Mouse (Mus musculus) brain, embryonic 14.5 days (tissue): ENCODE results near the gene Sorl1. TPM values are rescaled to one million over a fixed set of nuclear protein-coding genes. Genes with fewer than 3 reads are reported as not detected.

Experiments used
- DNase-seq: peaks from one replicate; pipeline ENCODE4 v3.0.0-alpha.2; 2011; ENCODE audit warnings: low read depth
- CTCF ChIP-seq: fragments of 200-500 bp; IDR thresholded peaks from 2 replicates; pipeline ENCODE4 v1.5.1; 2012; ENCODE audit warnings: inconsistent platforms, mild to moderate bottlenecking, moderate library complexity, borderline replicate concordance; ENCODE audit not compliant: insufficient read depth, insufficient read length; ENCODE audit errors: extremely low read depth
- POLR2A ChIP-seq: fragments of 200-500 bp; IDR thresholded peaks from 2 replicates; pipeline ENCODE4 v1.6.1; 2012; ENCODE audit warnings: mild to moderate bottlenecking, inconsistent platforms, borderline replicate concordance; ENCODE audit not compliant: poor library complexity, insufficient read depth, insufficient read length, severe bottlenecking; ENCODE audit errors: extremely low read depth
- polyA plus RNA-seq: library from polyadenylated mRNA; depleted of rRNA; stranded (reverse); fragments of >200 nt; gene quantifications from 2 replicates; pipeline ENCODE4 v1.2.3, GENCODE M21; 2012

The Sorl1 gene
- polyA plus RNA-seq, 1 experiment: 16.3 TPM

- no peak for DNase-seq
- TF ChIP-seq POLR2A: no peak
- no peak for TF ChIP-seq CTCF
Observed at GRCm38 (mm10) chr9:41993821-41994220, 130.3 kb downstream of the Sorl1 start.

DNA sequence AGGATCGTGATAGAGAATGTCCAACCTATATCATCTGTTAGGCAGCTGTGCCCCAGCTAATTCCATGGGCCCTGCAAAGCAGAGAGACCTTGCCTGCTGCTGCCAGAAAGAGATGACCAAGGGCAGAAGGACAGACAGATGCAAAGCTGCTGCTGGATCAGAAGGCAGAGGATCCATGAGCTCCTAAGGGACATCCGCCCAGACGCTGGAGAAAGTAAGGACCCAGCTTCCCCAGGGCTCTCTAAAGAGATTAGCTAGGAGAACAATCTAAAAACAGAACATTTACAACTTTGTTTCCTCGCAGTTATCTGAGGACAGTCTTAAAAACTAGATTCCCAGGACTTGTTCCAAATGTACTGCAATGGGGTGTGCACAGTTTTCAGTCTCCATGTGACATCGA lies 131.3 kb downstream of the Sorl1 start:
- TF ChIP-seq POLR2A (no peak), CTCF (no peak)
- no peak for DNase-seq

- no peak for TF ChIP-seq POLR2A
- TF ChIP-seq CTCF: no peak
- no peak for DNase-seq
Observed at GRCm38 (mm10) chr9:41985636-41986035, 138.5 kb downstream of the Sorl1 start.

DNA sequence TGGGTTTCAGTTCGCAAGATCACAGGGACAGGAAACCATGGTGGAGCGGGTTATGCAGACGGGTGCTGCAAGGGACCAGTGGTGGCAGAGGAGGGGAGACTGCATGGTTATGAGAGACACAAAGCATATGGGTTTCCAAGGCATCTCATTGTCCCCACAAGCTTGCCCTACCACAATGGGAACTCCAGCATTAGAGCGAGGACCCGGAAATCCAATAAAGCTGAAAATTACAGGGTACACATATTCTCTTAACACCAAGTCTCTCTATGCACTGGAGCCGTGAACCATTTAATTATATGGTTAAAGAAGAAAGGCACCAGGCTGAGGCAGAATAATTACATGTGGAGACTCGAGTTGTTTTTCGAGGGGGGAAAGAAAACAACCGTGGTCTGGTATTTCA lies 139.0 kb downstream of the Sorl1 start:
- DNase-seq: peak; percentile 44

DNA sequence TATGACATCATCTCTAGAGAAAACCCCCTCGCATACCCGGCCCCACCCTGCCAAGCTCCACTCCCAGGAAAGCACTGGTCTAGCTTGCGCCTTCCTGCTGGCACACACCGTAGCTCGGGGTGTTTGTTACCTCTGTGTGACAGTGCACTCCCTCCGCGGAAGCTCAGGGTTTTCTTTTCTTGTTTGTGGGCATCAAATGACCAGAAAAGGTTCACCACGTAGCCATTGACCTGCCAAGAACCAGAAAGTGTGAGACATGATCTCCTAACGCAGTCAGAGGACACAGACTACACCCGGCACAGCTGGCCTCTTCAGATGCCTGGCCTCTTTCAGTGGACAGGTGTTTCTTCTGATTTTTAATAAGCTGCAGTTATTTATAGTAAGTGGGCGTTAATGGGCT lies 139.8 kb downstream of the Sorl1 start:
- no peak for TF ChIP-seq POLR2A
- no peak for TF ChIP-seq CTCF
- no peak for DNase-seq

More for the DNA sequence above, 139.0 kb downstream of the Sorl1 start:
- TF ChIP-seq POLR2A: no peak
- no peak for TF ChIP-seq CTCF

DNA sequence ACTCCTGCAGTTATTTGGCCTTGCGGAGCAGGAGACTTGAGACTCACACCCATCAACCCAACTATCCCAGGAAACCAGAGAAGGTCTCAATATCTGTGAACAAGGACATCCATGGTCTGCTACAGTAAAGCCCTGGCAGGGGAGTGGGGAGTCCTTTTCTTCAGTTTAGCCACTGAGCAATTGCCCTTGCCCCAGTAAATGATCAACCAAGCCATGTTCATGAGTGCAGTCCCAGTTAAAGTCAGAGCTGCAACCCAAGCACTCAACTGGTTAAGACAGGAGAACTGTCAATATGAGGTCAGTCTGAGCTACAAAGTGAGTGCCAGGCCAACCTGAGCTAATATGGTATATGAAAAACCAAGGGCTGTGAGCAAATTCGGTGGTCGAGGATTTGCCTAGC lies 140.8 kb downstream of the Sorl1 start:
- DNase-seq: no peak
- TF ChIP-seq POLR2A (no peak), CTCF (no peak)

DNA sequence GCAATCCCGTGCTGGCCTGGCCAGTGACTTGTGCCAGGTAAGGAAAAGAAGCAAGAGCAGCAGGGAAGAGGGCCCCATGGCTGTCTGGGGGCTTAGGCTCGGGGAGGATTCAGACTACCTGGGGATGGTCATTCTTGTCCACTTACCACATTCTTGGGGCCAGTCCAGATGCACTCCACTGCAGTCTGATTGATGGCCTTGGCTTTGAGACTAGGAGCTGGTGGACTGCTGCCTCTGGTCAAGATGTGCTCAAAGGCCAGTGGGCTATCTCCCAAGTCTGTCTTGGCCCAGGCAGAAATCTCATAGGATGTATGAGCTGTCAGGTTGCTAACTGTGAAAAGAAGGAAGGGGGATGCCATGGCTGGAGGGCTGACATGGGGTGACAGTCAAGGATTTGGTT lies 141.3 kb downstream of the Sorl1 start:
- no peak for DNase-seq
- TF ChIP-seq CTCF (no peak), POLR2A (no peak)

DNA sequence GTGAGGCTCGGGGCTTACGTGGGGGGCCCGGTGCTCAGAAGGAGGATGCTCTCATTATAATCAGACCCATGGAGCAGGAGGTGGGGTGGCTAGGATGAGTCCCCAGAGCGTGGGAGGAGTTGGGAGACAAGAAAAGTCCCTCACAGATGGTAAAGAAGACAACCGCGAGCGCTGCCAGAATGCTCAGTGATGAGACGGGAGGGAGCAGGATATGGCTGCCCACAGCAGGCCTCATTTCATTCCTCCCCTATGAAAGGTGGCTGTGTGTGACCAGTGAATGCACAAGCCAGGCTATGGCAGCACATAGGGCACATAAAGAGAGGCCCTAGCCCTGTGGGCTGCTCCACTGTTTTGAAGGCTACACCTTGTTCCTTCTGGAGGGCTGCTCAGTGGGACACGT lies 142.1 kb downstream of the Sorl1 start:
- DNase-seq: no peak
- no peak for TF ChIP-seq POLR2A

GRCm38 (mm10) chr9:41981306-41981705 lies 142.8 kb downstream of the Sorl1 start:
- TF ChIP-seq CTCF (no peak), POLR2A (no peak)
- no peak for DNase-seq

DNA sequence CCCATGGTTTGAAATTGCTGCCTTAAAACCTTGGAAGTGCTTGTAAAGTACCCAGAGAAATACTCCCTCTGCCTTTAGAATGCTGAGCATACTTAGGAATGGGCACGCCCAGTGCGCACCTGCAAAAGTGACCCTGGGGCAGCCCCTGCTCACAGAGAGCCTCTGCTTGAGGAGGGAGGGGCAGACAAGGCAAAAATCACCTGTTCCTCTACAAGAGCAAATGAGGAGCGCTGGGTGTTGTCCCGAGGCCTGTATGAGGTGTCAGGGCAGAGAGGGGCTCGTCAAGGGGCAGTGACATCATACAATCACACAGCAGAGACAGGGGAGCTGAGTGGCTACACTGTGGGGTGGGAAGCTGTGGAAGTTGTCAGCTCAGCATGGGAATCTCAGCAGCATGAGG lies 143.3 kb downstream of the Sorl1 start:
- TF ChIP-seq CTCF (no peak), POLR2A (no peak)
- DNase-seq: no peak

DNA sequence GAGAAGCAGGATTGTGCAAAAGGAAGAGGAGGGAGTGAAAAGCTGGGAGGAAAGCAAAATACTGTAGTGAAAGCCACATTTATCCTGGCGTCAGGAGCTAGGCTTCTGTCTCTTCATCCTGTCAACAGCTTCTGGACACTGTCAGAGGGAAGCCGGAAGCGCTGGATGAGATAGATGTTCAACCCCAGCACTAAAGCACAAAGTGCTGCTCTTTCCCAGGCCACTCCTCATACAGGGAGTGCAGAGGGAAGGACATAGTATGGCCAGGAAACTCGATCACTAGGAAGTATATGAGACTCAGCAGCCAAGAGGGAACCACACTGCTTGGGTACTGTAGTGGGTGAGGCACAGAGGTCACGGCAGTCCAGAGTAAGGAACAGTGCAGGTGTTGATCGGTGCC lies 145.7 kb downstream of the Sorl1 start:
- no peak for DNase-seq
- TF ChIP-seq CTCF (no peak), POLR2A (no peak)

DNA sequence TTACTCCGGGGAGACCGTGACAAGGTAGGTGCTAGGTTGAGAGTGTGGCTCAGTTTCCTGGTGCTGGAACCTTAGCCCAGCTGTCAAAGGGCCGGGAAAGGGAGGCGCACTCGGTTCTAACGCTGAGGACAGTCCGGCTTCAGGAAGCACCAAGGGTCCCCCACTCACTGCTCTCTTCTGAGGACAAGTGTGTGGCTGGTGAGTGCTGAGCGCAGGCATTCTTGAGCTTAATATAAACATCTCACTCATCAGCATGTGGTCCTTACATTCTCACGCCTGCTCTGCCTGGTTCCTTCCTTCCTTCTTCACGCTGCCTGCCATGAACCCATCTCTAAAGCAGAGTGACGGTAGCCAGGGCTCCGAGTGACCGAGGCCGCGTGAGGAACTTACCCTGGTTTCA lies 148.1 kb downstream of the Sorl1 start:
- no peak for DNase-seq
- TF ChIP-seq CTCF: no peak

DNA sequence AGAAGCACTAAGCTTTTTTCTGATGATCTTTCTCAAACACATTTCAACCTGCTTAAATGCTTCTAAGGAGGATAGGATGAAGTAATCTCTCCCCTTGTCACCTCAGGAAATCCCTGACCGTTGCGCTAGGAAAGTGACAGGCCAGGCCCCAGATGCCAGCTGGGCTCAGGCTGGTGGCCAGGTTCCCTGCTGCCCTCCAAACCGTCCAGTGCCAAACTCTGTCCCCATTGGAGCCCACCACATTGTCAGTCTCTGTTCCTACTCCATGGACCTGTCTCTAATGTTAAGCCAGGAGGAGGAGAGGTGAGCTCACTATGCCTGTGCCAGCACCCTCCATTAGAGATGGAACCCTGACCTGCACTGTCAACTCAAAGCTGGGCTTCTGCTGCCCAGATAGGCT lies 149.4 kb downstream of the Sorl1 start:
- TF ChIP-seq CTCF: no peak
- no peak for TF ChIP-seq POLR2A
- no peak for DNase-seq

DNA sequence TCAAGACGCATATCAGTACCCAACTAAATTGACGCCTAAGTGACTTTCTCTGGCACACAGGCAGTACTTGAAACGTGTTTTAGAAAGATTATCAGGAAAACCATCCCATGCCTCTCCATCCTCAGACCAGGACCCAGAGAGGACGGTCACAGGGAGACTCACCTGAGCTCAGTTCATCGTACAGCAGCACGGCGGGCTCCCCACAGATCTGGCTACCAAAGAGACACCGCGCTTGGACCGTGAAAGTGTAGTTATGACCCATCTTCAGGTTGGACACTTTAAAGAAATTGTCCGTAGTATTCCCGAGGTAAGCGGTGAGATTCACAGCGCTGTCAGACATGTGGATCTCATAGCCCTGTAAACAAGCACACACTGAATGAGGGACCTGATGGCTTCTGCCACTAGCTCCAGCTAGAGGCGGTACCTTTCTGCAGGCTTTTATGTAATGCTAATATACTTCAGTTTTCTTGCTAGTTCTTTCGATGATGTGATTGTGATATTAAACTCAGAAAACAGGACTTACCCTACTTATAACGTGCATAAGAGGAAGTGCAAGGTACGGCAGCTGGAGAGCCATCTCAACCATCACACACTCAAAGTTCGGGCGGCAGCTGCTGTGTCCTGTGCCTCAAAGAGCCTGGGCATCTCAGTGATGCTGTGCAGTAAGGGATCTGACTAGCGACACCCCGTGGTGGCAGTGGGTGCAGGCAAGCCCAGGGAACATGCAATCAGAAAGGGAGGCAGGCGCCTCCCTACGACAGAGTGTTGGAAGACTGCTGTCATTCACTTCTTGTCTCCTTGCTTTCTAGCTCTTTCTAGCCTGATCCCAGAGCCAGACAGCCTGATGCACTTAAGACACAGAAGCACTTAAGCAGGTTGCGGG lies 150.1 kb downstream of the Sorl1 start:
- TF ChIP-seq CTCF: peak; percentile 94
- TF ChIP-seq POLR2A: no peak
- peak; percentile 92 for DNase-seq
